Mouse (Mus musculus) MEL (cell line): Measurements from ENCODE around the gene Gm20388. TPM values are rescaled to one million over a fixed set of nuclear protein-coding genes. Genes with fewer than 3 reads are reported as not detected.

Experiments used
- DNase-seq: peaks from one replicate; pipeline ENCODE4 v3.0.0; 2011; ENCODE audit warnings: low read depth, low spot score
- H3K27ac ChIP-seq: 2 replicates; pipeline ENCODE4 v1.5.1; 2012; ENCODE audit warnings: low read depth, mild to moderate bottlenecking, control low read depth, low read length, moderate library complexity; ENCODE audit not compliant: control insufficient read depth
- H3K27me3 ChIP-seq, 2 experiments: fragments of 150-350 bp in 1 of 2; sonication (generic) in 1 of 2; 2 replicates each; pipeline ENCODE4 v1.6.1; 2012; ENCODE audit warnings: low read length in 2 of 2, mild to moderate bottlenecking in 2 of 2, improper control_type of control experiment in 1 of 2, moderate library complexity in 1 of 2; ENCODE audit not compliant: insufficient read depth in 2 of 2, control insufficient read depth in 1 of 2
- H3K36me3 ChIP-seq, 2 experiments: 2 replicates each; pipeline ENCODE4 v1.6.1; 2012 to 2014; ENCODE audit warnings: low read length in 2 of 2, improper control_type of control experiment in 1 of 2, inconsistent platforms in 1 of 2, mild to moderate bottlenecking in 1 of 2; ENCODE audit not compliant: insufficient read depth in 2 of 2, control insufficient read depth in 1 of 2
- H3K4me1 ChIP-seq, 2 experiments: fragments of 150-350 bp in 1 of 2; sonication (generic) in 1 of 2; 2 replicates each; pipeline ENCODE4 v1.6.1; 2012; ENCODE audit warnings: low read length in 2 of 2, improper control_type of control experiment in 1 of 2, mild to moderate bottlenecking in 1 of 2; ENCODE audit not compliant: insufficient read depth in 2 of 2, control insufficient read depth in 1 of 2
- H3K4me3 ChIP-seq, 2 experiments: fragments of 150-350 bp in 1 of 2; sonication (generic) in 1 of 2; 2 replicates each; pipeline ENCODE4 v1.5.1; 2012; ENCODE audit warnings: low read depth in 2 of 2, low read length in 2 of 2, mild to moderate bottlenecking in 2 of 2, moderate library complexity in 2 of 2, control low read depth in 1 of 2, improper control_type of control experiment in 1 of 2; ENCODE audit not compliant: control insufficient read depth in 1 of 2, insufficient read depth in 1 of 2
- H3K79me2 ChIP-seq: 2 replicates; pipeline ENCODE4 v1.6.1; 2012; ENCODE audit warnings: mild to moderate bottlenecking, low read length, moderate library complexity; ENCODE audit not compliant: control insufficient read depth, poor library complexity, insufficient read depth
- H3K9ac ChIP-seq: 2 replicates; pipeline ENCODE4 v1.6.1; 2012; ENCODE audit warnings: low read depth, mild to moderate bottlenecking, control low read depth, low read length, moderate library complexity; ENCODE audit not compliant: control insufficient read depth, poor library complexity, severe bottlenecking
- H3K9me3 ChIP-seq: fragments of 150-350 bp; sonication (generic); replicated peaks from 2 replicates; pipeline ENCODE4 v1.6.1; 2012; ENCODE audit warnings: mild to moderate bottlenecking, low read length, improper control_type of control experiment, moderate library complexity; ENCODE audit not compliant: insufficient read depth
- CHD1 ChIP-seq: IDR thresholded peaks from 2 replicates; pipeline ENCODE4 v1.6.1; 2012; ENCODE audit warnings: low read depth, mild to moderate bottlenecking, inconsistent platforms, low read length, improper control_type of control experiment
- CHD2 ChIP-seq: IDR thresholded peaks from 2 replicates; pipeline ENCODE4 v1.6.1; 2011; ENCODE audit warnings: low read length, improper control_type of control experiment
- CTCF ChIP-seq, 3 experiments: IDR thresholded peaks in 2 of 3; conservative IDR thresholded peaks in 1 of 3; 2 replicates each; pipeline ENCODE4 v1.5.1; 2011 to 2012; ENCODE audit warnings: low read length in 3 of 3, low read depth in 2 of 3, mild to moderate bottlenecking in 2 of 3, improper control_type of control experiment in 1 of 3, inconsistent platforms in 1 of 3, mixed read lengths in 1 of 3, moderate library complexity in 1 of 3; ENCODE audit not compliant: control insufficient read depth in 1 of 3, insufficient read depth in 1 of 3, poor library complexity in 1 of 3, severe bottlenecking in 1 of 3
- EP300 ChIP-seq, 2 experiments: IDR thresholded peaks; 2 replicates each; pipeline ENCODE4 v1.6.1; 2011; ENCODE audit warnings: improper control_type of control experiment in 2 of 2, low read length in 2 of 2, low read depth in 1 of 2, mild to moderate bottlenecking in 1 of 2
- ETS1 ChIP-seq: IDR thresholded peaks from 2 replicates; pipeline ENCODE4 v1.6.1; 2012; ENCODE audit warnings: low read depth, mild to moderate bottlenecking, inconsistent platforms, low read length, improper control_type of control experiment, moderate library complexity
- HCFC1 ChIP-seq: IDR thresholded peaks from 2 replicates; pipeline ENCODE4 v1.6.1; 2012; ENCODE audit warnings: low read depth, mild to moderate bottlenecking, inconsistent platforms, low read length, improper control_type of control experiment, moderate library complexity
- KAT2A ChIP-seq: conservative IDR thresholded peaks from 2 replicates; pipeline ENCODE4 v1.6.1; 2012; ENCODE audit warnings: low read depth, low read length, improper control_type of control experiment, inconsistent platforms
- MAX ChIP-seq: IDR thresholded peaks from 2 replicates; pipeline ENCODE4 v1.6.1; 2011; ENCODE audit warnings: low read length, improper control_type of control experiment
- MAZ ChIP-seq: IDR thresholded peaks from 2 replicates; pipeline ENCODE4 v1.6.1; 2012; ENCODE audit warnings: low read depth, mild to moderate bottlenecking, inconsistent platforms, low read length, improper control_type of control experiment
- MYB ChIP-seq: IDR thresholded peaks from 2 replicates; pipeline ENCODE4 v1.6.1; 2011; ENCODE audit warnings: mild to moderate bottlenecking, low read depth, low read length, improper control_type of control experiment
- MYC ChIP-seq: IDR thresholded peaks from 2 replicates; pipeline ENCODE4 v1.6.1; 2011; ENCODE audit warnings: low read depth, mild to moderate bottlenecking, low read length, improper control_type of control experiment, moderate library complexity
- NRF1 ChIP-seq: IDR thresholded peaks from 2 replicates; pipeline ENCODE4 v1.6.1; 2014; ENCODE audit warnings: low read depth, mild to moderate bottlenecking, inconsistent platforms, low read length, improper control_type of control experiment, moderate library complexity; ENCODE audit not compliant: poor library complexity, insufficient read depth, severe bottlenecking
- POLR2A ChIP-seq, 2 experiments: IDR thresholded peaks; 2 replicates each; pipeline ENCODE4 v1.6.1; 2011 to 2012; ENCODE audit warnings: low read length in 2 of 2, mild to moderate bottlenecking in 2 of 2, control low read depth in 1 of 2, improper control_type of control experiment in 1 of 2, low read depth in 1 of 2, moderate library complexity in 1 of 2; ENCODE audit not compliant: control insufficient read depth in 1 of 2, insufficient read depth in 1 of 2, poor library complexity in 1 of 2
- POLR2AphosphoS2 ChIP-seq: IDR thresholded peaks from 2 replicates; pipeline ENCODE4 v1.6.1; 2011; ENCODE audit warnings: low read length, improper control_type of control experiment
- RAD21 ChIP-seq: IDR thresholded peaks from 2 replicates; pipeline ENCODE4 v1.6.1; 2011; ENCODE audit warnings: mild to moderate bottlenecking, low read depth, low read length, improper control_type of control experiment
- TCF12 ChIP-seq: IDR thresholded peaks from 2 replicates; pipeline ENCODE4 v1.6.1; 2014; ENCODE audit warnings: low read depth, mild to moderate bottlenecking, inconsistent platforms, low read length, improper control_type of control experiment, moderate library complexity
- UBTF ChIP-seq: IDR thresholded peaks from 2 replicates; pipeline ENCODE4 v1.6.1; 2012; ENCODE audit warnings: low read depth, mild to moderate bottlenecking, inconsistent platforms, low read length, improper control_type of control experiment, moderate library complexity, borderline replicate concordance; ENCODE audit not compliant: insufficient read depth
- polyA plus RNA-seq, 2 experiments: library from polyadenylated mRNA; stranded (reverse) in 1 of 2; unstranded in 1 of 2; fragments of >175 nt in 1 of 2; fragments of >200 nt in 1 of 2; gene quantifications; 2 replicates each; pipeline versions ENCODE4 v1.2.1 to v1.2.4; 2012; ENCODE audit warnings: low replicate concordance in 2 of 2, low read depth in 1 of 2; ENCODE audit not compliant: insufficient read length in 2 of 2, insufficient read depth in 1 of 2, missing spikeins in 1 of 2
- total RNA-seq: library from RNA; depleted of rRNA; stranded (reverse); fragments of 300-350 nt; gene quantifications from 2 replicates; pipeline ENCODE4 v1.2.3, GENCODE M21; 2012

Gm20388 gene
- total and polyA plus RNA-seq, 3 experiments, result 11.1 to 17.8 TPM; not detected in 1

DNA sequence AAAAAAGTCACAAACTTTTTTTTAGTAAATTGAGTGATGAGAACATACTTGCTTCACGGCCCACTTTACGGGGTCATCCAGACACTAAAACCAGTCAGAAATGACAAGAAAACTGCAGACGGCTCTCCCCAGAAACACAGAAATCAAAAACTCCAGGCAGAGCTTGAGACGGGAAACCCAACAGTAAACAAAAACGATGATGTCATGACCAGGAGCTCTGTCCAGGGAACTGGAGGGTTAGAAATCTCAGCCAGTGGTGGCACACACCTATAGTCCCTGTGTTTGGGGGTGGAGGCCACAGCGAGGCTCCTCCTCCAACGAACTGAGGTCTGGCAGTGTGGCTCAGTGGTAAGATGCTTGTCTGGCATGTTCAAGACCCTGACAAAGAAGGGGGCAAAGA is 1291.0 kb downstream of the Gm20388 start:
- H3K36me3 ChIP-seq, result no peaks in the 10 kb centered on the region
- no peaks in the 10 kb centered on the region for H3K9me3 ChIP-seq
- no peak for DNase-seq
- no peak overlapping the region for H3K9ac ChIP-seq
- no peaks in the 10 kb centered on the region for H3K27me3 ChIP-seq
- H3K27ac ChIP-seq, result no peak overlapping the region
- no peaks in the 10 kb centered on the region for H3K4me1 ChIP-seq
- no peak overlapping the region for H3K4me3 ChIP-seq
- TF ChIP-seq EP300 (IDR thresholded peaks at IDR 0.05; ENCODE audit: low read depth in 1 of 2, low read length in 2 of 2), result no peak
- TF ChIP-seq CHD1, result no peak
- TF ChIP-seq NRF1, result no peak
- no peak for TF ChIP-seq MYC
- TF ChIP-seq ETS1, result no peak
- TF ChIP-seq HCFC1, result no peak
- no peak for TF ChIP-seq MAX
- TF ChIP-seq POLR2AphosphoS2, result no peak
- TF ChIP-seq MAZ, result no peak
- TF ChIP-seq, all 39 proteins: peak for 0
- H3K79me2 ChIP-seq, result no peaks in the 10 kb centered on the region

- H3K4me1 ChIP-seq, result no peaks in the 10 kb centered on the region
- TF ChIP-seq MYB (no peak), TCF12 (no peak), CTCF (IDR thresholded peaks at IDR 0.05 in 2 of 3, conservative IDR thresholded peaks at IDR 0.05 in 1 of 3; ENCODE audit: control insufficient read depth in 1 of 3, insufficient read depth in 1 of 3, low read depth in 2 of 3, low read length in 3 of 3, poor library complexity in 1 of 3, severe bottlenecking in 1 of 3) (no peak), UBTF (no peak), KAT2A (no peak)
- no peak for DNase-seq
- H3K27ac ChIP-seq, result no peak overlapping the region
- H3K9me3 ChIP-seq, result no peaks in the 10 kb centered on the region
- no peaks in the 10 kb centered on the region for H3K79me2 ChIP-seq
- H3K9ac ChIP-seq, result no peak overlapping the region
- H3K27me3 ChIP-seq, result no peaks in the 10 kb centered on the region
- no peak overlapping the region for H3K4me3 ChIP-seq
- no peaks in the 10 kb centered on the region for H3K36me3 ChIP-seq
Measured at GRCm38 (mm10) chr8:121203612-121204376, 1293.2 kb downstream of the Gm20388 start.

- H3K36me3 ChIP-seq, result no peaks in the 10 kb centered on the region
- H3K9me3 ChIP-seq, result no peaks in the 10 kb centered on the region
- H3K27me3 ChIP-seq, result no peaks in the 10 kb centered on the region
- no peak overlapping the region for H3K4me3 ChIP-seq
- DNase-seq, result no peak
- no peak for TF ChIP-seq EP300 (IDR thresholded peaks at IDR 0.05; ENCODE audit: low read depth in 1 of 2, low read length in 2 of 2)
- TF ChIP-seq POLR2A (IDR thresholded peaks at IDR 0.05; ENCODE audit: control insufficient read depth in 1 of 2, insufficient read depth in 1 of 2, low read depth in 1 of 2, low read length in 2 of 2, poor library complexity in 1 of 2), result no peak
- no peak for TF ChIP-seq MAX
- no peak for TF ChIP-seq KAT2A
- TF ChIP-seq HCFC1, result no peak
- no peak for TF ChIP-seq MYB
- no peak for TF ChIP-seq NRF1
- no peak for TF ChIP-seq CHD2
- no peak for TF ChIP-seq CHD1
- no peak for TF ChIP-seq POLR2AphosphoS2
- TF ChIP-seq RAD21, result no peak
- TF ChIP-seq, all 39 proteins: peak for 0
- Histone ChIP-seq H3K79me2 (no peaks in the 10 kb centered on the region), H3K9ac (no peak overlapping the region), H3K27ac (no peak overlapping the region), H3K4me1 (no peaks in the 10 kb centered on the region)
Measured at GRCm38 (mm10) chr8:121207171-121207570, 1296.5 kb downstream of the Gm20388 start.
